Mouse (Mus musculus): ENCODE results near the gene Sema3g. TPM values are rescaled to one million over a fixed set of nuclear protein-coding genes. Genes with fewer than 3 reads are reported as not detected.

Sema3g gene
- polyA plus RNA-seq, 1 experiment from 2014 or later = 0.06 TPM

DNA sequence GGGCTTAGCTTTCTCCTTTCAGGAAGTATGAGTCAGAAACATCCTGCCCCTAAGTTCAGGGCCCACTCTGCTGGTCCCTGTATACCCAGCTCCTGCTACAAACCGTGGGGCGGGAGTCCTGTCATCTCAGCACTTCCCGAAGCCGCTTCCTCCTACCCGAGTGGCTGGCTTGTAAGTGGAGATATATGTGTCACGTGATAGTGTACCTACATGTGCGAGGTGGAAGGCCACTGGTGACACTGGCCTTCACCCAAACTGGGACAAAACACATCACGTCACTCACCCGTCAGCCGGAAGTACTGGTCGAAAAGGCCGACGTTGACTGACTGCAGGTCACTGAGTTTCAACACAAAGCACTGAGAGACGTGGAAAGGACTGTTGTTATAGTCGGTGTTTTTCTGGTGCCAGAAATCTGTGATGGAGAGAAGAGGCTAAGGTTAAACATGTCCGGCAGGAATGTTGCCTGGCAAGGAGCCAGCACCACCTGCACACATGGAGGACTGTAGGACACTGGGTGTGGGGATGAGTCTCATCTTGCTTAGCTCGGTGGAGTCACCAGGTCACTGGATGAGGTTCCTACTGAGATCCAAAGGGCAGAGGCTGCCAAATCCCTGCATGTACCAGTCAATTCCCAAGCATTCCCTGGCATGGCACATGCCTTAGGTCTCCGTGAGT lies 44.7 kb upstream of the Sema3g start:
- H3K27me3 ChIP-seq (ENCODE audit: insufficient read depth, low read length) = no peaks in the 10 kb centered on the region
- H3K4me3 ChIP-seq (ENCODE audit: low read depth, low read length) = no peak overlapping the region
- H3K27ac ChIP-seq (ENCODE audit: low read depth) = peak overlapping the region; percentile 48; the same call in 1 of the 2 replicates
- TF ChIP-seq CTCF (IDR thresholded peaks at IDR 0.05; ENCODE audit: low read depth) = no peak
- TF ChIP-seq EP300 (IDR thresholded peaks at IDR 0.05; ENCODE audit: low read depth) = peak; percentile 54; the same call in 1 of the 2 replicates
- no peaks in the 10 kb centered on the region for H3K9me3 ChIP-seq (ENCODE audit: low read length)
- 73% methylated on average over 18 of the region's 18 CpGs for WGBS (ENCODE audit: insufficient replicate concordance)
- peaks cover 78% of the 10 kb centered on the region for H3K36me3 ChIP-seq (replicated peaks; ENCODE audit: insufficient read depth, low read length)
- ATAC-seq (peak; percentile 65), DNase-seq (peak; percentile 41)
- H3K4me2 ChIP-seq (ENCODE audit: low read depth, low read length) = no peak overlapping the region
- H3K9ac ChIP-seq (replicated peaks) = no peak overlapping the region
- H3K4me1 ChIP-seq (ENCODE audit: insufficient read depth) = 0 out of 2 replicates have a peak, but pooled peaks cover 3% of the 10 kb centered on the region

DNA sequence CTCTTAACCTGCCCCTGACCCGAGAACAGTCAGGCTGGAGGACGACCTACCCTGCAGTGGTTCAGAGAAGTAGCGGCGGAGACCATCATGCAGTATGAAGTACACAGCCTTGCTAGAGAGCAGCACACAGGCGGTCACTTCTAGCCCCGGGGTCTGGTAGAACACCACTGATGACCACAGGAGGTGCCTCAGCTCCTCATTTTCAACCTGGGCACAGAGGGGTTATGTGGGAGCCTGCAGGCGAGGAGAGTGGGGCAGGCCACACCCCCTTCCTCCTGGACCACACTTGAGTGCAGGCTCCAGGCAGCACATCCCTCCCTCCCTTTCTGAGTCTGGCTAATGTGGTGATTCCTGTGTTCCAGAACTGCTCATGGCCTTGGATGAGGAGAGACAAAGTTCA lies 44.1 kb upstream of the Sema3g start:
- TF ChIP-seq EP300 (IDR thresholded peaks at IDR 0.05; ENCODE audit: low read depth) (no peak), CTCF (IDR thresholded peaks at IDR 0.05; ENCODE audit: low read depth) (no peak)
- Histone ChIP-seq H3K4me3 (ENCODE audit: low read depth, low read length) (no peak overlapping the region), H3K9ac (replicated peaks) (no peak overlapping the region), H3K27ac (ENCODE audit: low read depth) (peak overlapping the region; percentile 39; the same call in 1 of the 2 replicates), H3K9me3 (ENCODE audit: low read length) (no peaks in the 10 kb centered on the region), H3K36me3 (replicated peaks; ENCODE audit: insufficient read depth, low read length) (peaks cover 81% of the 10 kb centered on the region), H3K4me1 (ENCODE audit: insufficient read depth) (0 out of 2 replicates have a peak, but pooled peaks cover 3% of the 10 kb centered on the region), H3K27me3 (ENCODE audit: insufficient read depth, low read length) (no peaks in the 10 kb centered on the region), H3K4me2 (ENCODE audit: low read depth, low read length) (no peak overlapping the region)
- DNase-seq (no peak), ATAC-seq (no peak)
- 80% methylated on average over 7 of the region's 7 CpGs for WGBS (ENCODE audit: insufficient replicate concordance)

DNA sequence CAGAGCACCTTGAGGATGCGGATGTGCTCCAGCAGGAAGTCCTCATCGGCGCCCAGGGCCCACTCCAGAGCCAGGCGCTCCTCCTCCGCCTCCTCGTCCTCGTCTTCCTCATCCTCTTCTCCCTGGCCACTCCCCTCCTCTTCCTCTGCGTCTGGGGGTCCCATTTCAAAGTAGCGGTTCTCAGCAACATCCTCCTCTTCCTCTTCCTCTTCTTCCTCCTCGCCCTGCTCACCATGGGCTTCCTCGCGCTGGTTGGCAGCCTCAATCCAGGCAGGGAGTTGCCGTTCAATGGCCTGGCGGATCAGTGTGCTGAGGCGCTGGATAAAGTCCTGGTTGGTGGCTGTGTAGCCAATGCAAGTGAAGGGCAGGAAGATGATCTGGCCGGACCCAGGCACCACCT lies 40.4 kb upstream of the Sema3g start:
- ATAC-seq (no peak), DNase-seq (peak; percentile 14)
- no peaks in the 10 kb centered on the region for H3K27me3 ChIP-seq (ENCODE audit: insufficient read depth, low read length)
- WGBS (ENCODE audit: insufficient replicate concordance) = 81% methylated on average over 16 of the region's 16 CpGs
- H3K4me2 ChIP-seq (ENCODE audit: low read depth, low read length) = no peak overlapping the region
- no peak overlapping the region for H3K9ac ChIP-seq (replicated peaks)
- no peak overlapping the region for H3K27ac ChIP-seq (ENCODE audit: low read depth)
- H3K36me3 ChIP-seq (replicated peaks; ENCODE audit: insufficient read depth, low read length) = peaks cover 89% of the 10 kb centered on the region
- TF ChIP-seq CTCF (IDR thresholded peaks at IDR 0.05; ENCODE audit: low read depth) (no peak), EP300 (IDR thresholded peaks at IDR 0.05; ENCODE audit: low read depth) (no peak)
- H3K9me3 ChIP-seq (ENCODE audit: low read length) = no peaks in the 10 kb centered on the region
- peaks cover 9% of the 10 kb centered on the region for H3K4me1 ChIP-seq (ENCODE audit: insufficient read depth)
- H3K4me3 ChIP-seq (ENCODE audit: low read depth, low read length) = no peak overlapping the region

DNA sequence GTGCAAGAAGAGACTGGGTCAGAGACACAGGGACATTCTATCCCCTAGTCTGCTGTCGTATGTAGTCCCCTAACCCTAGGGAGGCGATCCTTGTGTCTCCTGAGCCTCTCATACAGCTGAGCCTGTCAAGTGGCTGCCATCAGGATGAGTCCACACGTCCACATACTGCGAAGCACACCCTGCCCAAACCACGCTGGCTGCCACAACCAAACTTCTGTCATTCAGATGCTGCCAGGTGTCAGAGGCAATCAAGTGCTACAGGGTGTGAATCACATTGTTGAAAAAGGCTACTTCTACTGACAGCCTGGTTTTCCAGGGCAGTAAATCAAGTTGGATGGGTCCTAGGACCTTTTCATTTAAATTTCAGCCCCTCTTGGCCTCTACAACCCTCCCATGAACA lies 39.9 kb upstream of the Sema3g start:
- TF ChIP-seq CTCF (IDR thresholded peaks at IDR 0.05; ENCODE audit: low read depth) (no peak), EP300 (IDR thresholded peaks at IDR 0.05; ENCODE audit: low read depth) (no peak)
- no peak overlapping the region for H3K4me3 ChIP-seq (ENCODE audit: low read depth, low read length)
- no peak overlapping the region for H3K4me2 ChIP-seq (ENCODE audit: low read depth, low read length)
- H3K27me3 ChIP-seq (ENCODE audit: insufficient read depth, low read length) = no peaks in the 10 kb centered on the region
- H3K4me1 ChIP-seq (ENCODE audit: insufficient read depth) = peaks cover 9% of the 10 kb centered on the region
- H3K36me3 ChIP-seq (replicated peaks; ENCODE audit: insufficient read depth, low read length) = peaks cover 87% of the 10 kb centered on the region
- WGBS (ENCODE audit: insufficient replicate concordance) = 84% methylated on average over 5 of the region's 5 CpGs
- no peak for ATAC-seq
- H3K9me3 ChIP-seq (ENCODE audit: low read length) = no peaks in the 10 kb centered on the region
- no peak overlapping the region for H3K27ac ChIP-seq (ENCODE audit: low read depth)
- no peak overlapping the region for H3K9ac ChIP-seq (replicated peaks)
- DNase-seq = no peak

DNA sequence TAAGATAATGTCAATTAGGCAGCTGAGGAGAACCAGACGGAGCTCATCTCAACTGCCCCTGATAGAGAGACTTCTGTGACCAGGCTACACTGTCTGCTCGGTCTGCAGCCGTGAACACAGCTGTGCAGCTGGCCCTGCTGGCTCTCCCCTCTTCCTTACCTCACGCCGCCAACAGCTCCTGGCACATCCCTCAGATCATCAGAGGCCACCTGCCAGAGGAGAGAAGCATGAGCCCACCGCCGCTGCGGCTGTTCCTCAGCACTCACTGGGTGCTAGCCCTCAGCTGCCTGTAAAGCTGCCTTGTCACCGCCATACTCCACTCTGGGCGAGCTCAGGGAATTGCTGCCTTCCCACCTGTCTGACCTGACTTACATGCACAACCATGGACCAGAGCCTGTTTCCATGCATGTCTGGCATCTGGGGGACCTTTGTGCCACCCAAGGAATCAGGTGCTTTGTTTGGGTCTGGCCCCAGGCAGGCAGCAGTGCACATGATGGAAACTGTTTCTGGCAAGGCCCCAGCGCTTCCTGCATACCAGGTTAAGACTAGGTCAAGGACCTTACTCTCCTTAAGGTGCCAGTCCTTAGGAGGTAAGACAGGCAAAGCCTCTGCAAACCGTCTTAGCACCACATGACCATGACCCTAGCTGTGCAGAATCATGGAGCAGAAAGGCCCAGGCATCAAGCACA lies 37.8 kb upstream of the Sema3g start:
- peaks cover 24% of the 10 kb centered on the region for H3K4me1 ChIP-seq (ENCODE audit: insufficient read depth)
- peak overlapping the region; percentile 61 for H3K4me2 ChIP-seq (ENCODE audit: low read depth, low read length)
- no peak for ATAC-seq
- 84% methylated on average over 12 of the region's 12 CpGs for WGBS (ENCODE audit: insufficient replicate concordance)
- H3K27me3 ChIP-seq (ENCODE audit: insufficient read depth, low read length) = no peaks in the 10 kb centered on the region
- H3K4me3 ChIP-seq (ENCODE audit: low read depth, low read length) = no peak overlapping the region
- H3K9ac ChIP-seq (replicated peaks) = peak overlapping the region; percentile 21; the same call in 1 of the 2 replicates
- no peak for DNase-seq
- H3K36me3 ChIP-seq (replicated peaks; ENCODE audit: insufficient read depth, low read length) = peaks cover 79% of the 10 kb centered on the region
- H3K9me3 ChIP-seq (ENCODE audit: low read length) = no peaks in the 10 kb centered on the region
- peak overlapping the region; percentile 2; the same call in 1 of the 2 replicates for H3K27ac ChIP-seq (ENCODE audit: low read depth)
- TF ChIP-seq EP300 (IDR thresholded peaks at IDR 0.05; ENCODE audit: low read depth) (no peak), CTCF (IDR thresholded peaks at IDR 0.05; ENCODE audit: low read depth) (no peak)

DNA sequence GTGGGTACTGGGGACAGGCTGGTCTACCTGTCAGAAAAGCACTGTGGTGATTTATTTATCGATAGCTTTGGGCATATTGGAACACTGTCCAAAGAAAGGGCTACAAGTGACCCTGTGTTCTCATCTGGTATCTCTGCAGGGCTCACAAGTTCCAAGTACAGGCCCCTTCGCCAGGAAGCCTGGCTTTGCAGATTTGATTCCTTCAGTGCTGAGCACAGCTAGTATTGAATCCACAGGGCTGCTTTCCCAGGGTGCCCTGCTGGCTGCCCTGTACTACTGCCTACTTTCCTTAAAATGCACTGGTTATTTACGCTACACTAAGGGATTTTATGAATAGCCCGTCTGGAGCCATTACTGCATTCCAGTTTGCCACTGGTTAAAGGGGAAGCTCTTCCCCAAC lies 36.1 kb upstream of the Sema3g start:
- Histone ChIP-seq H3K9ac (replicated peaks) (peak overlapping the region; percentile 53), H3K9me3 (ENCODE audit: low read length) (no peaks in the 10 kb centered on the region), H3K27ac (ENCODE audit: low read depth) (peak overlapping the region; percentile 81), H3K4me3 (ENCODE audit: low read depth, low read length) (peak overlapping the region; percentile 36), H3K27me3 (ENCODE audit: insufficient read depth, low read length) (no peaks in the 10 kb centered on the region), H3K36me3 (replicated peaks; ENCODE audit: insufficient read depth, low read length) (peaks cover 75% of the 10 kb centered on the region), H3K4me2 (ENCODE audit: low read depth, low read length) (peak overlapping the region; percentile 61), H3K4me1 (ENCODE audit: insufficient read depth) (peaks cover 29% of the 10 kb centered on the region)
- peak; percentile 20; the same call in 1 of the 2 replicates for ATAC-seq
- peak; percentile 14 for DNase-seq
- WGBS (ENCODE audit: insufficient replicate concordance) = 78% methylated on average over 4 of the region's 4 CpGs
- TF ChIP-seq CTCF (IDR thresholded peaks at IDR 0.05; ENCODE audit: low read depth) = no peak
- no peak for TF ChIP-seq EP300 (IDR thresholded peaks at IDR 0.05; ENCODE audit: low read depth)
